Mouse (Mus musculus): ENCODE measurements around the gene Olfr1137.

- TF ChIP-seq CTCF (IDR thresholded peaks at IDR 0.05; ENCODE audit: low read depth, low read length) (no peak), GATA1 (IDR thresholded peaks at IDR 0.05; ENCODE audit: borderline replicate concordance, low read length) (no peak), POLR2AphosphoS5 (IDR thresholded peaks at IDR 0.05; ENCODE audit: insufficient replicate concordance, low read depth, low read length) (no peak), TAL1 (conservative IDR thresholded peaks at IDR 0.05; ENCODE audit: low read depth, low read length) (no peak), GATA2 (IDR thresholded peaks at IDR 0.05; ENCODE audit: borderline replicate concordance, low read depth, low read length) (no peak)
Observed at GRCm38 (mm10) chr2:87673564-87673963, 39.4 kb downstream of the Olfr1137 start, which contains the start of gene Olfr1135.

All from G1E (cell line).